Mouse (Mus musculus): ENCODE measurements around the gene Rnf145. TPM values are rescaled to one million over a fixed set of nuclear protein-coding genes. Genes with fewer than 3 reads are reported as not detected.

Gene Rnf145
- polyA plus RNA-seq, 1 experiment from 2014 or later, result 104 TPM

- WGBS, result 33% methylated on average over 11 of the region's 11 CpGs
- Histone ChIP-seq H3K4me1 (ENCODE audit: control insufficient read depth, insufficient read depth, low read length) (no peaks in the 10 kb centered on the region), H3K36me3 (replicated peaks; ENCODE audit: control insufficient read depth, insufficient read depth, low read depth, low read length) (no peaks in the 10 kb centered on the region), H3K27me3 (ENCODE audit: control insufficient read depth, insufficient read depth, low read length) (no peaks in the 10 kb centered on the region), H3K4me2 (ENCODE audit: low read depth, low read length) (no peak overlapping the region), H3K9ac (replicated peaks; ENCODE audit: low read length) (no peak overlapping the region), H3K27ac (replicated peaks; ENCODE audit: low read depth, low read length) (no peak overlapping the region), H3K4me3 (ENCODE audit: low read depth, low read length) (no peak overlapping the region), H3K9me3 (replicated peaks; ENCODE audit: control insufficient read depth, low read length) (no peaks in the 10 kb centered on the region)
- DNase-seq (ENCODE audit: low spot score), result peak; percentile 48
- no peak for ATAC-seq (replicated peaks; ENCODE audit: insufficient number of reproducible peaks, low FRiP score, low TSS enrichment, low read depth)
Observed at GRCm38 (mm10) chr11:44581277-44581683, 62.5 kb downstream of the Rnf145 start.

- no peak overlapping the region for H3K4me2 ChIP-seq (ENCODE audit: low read depth, low read length)
- WGBS, result 15% methylated on average over 3 of the region's 3 CpGs
- H3K27me3 ChIP-seq (ENCODE audit: control insufficient read depth, insufficient read depth, low read length), result no peaks in the 10 kb centered on the region
Observed at GRCm38 (mm10) chr11:44586047-44586696, 67.4 kb downstream of the Rnf145 start.

DNA sequence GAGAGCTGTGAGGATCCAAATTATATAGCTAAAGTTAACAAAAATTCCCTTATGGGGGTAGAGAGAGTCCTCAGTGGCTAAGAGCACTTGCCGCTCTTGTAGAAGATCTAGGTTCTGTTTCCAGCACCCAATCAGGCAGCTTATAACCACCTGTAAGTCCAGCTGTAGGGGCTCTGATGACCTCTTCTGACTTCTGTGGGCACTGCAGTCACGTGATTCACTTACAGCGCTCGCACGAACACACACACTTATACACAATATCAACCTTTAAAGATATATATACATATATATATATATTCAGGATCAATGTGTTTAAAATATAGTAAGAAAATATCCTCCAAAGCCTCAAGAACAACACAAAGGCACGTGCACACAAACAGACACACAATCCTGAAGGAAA is 74.3 kb downstream of the Rnf145 start:
- Histone ChIP-seq H3K27me3 (ENCODE audit: control insufficient read depth, insufficient read depth, low read length) (no peaks in the 10 kb centered on the region), H3K4me1 (ENCODE audit: control insufficient read depth, insufficient read depth, low read length) (no peaks in the 10 kb centered on the region), H3K36me3 (replicated peaks; ENCODE audit: control insufficient read depth, insufficient read depth, low read depth, low read length) (no peaks in the 10 kb centered on the region), H3K27ac (replicated peaks; ENCODE audit: low read depth, low read length) (no peak overlapping the region), H3K9ac (replicated peaks; ENCODE audit: low read length) (no peak overlapping the region), H3K4me2 (ENCODE audit: low read depth, low read length) (no peak overlapping the region), H3K4me3 (ENCODE audit: low read depth, low read length) (no peak overlapping the region), H3K9me3 (replicated peaks; ENCODE audit: control insufficient read depth, low read length) (no peaks in the 10 kb centered on the region)
- DNase-seq (ENCODE audit: low spot score) (no peak), ATAC-seq (replicated peaks; ENCODE audit: insufficient number of reproducible peaks, low FRiP score, low TSS enrichment, low read depth) (no peak)
- WGBS, result 88% methylated on average over 6 of the region's 6 CpGs

More at GRCm38 (mm10) chr11:44586047-44586696, 67.4 kb downstream of the Rnf145 start:
- no peak overlapping the region for H3K4me3 ChIP-seq (ENCODE audit: low read depth, low read length)
- no peaks in the 10 kb centered on the region for H3K9me3 ChIP-seq (replicated peaks; ENCODE audit: control insufficient read depth, low read length)
- peak; percentile 94 for DNase-seq (ENCODE audit: low spot score)
- H3K27ac ChIP-seq (replicated peaks; ENCODE audit: low read depth, low read length), result no peak overlapping the region
- H3K4me1 ChIP-seq (ENCODE audit: control insufficient read depth, insufficient read depth, low read length), result no peaks in the 10 kb centered on the region
- H3K36me3 ChIP-seq (replicated peaks; ENCODE audit: control insufficient read depth, insufficient read depth, low read depth, low read length), result no peaks in the 10 kb centered on the region
- no peak for ATAC-seq (replicated peaks; ENCODE audit: insufficient number of reproducible peaks, low FRiP score, low TSS enrichment, low read depth)
- no peak overlapping the region for H3K9ac ChIP-seq (replicated peaks; ENCODE audit: low read length)

- H3K9me3 ChIP-seq (replicated peaks; ENCODE audit: control insufficient read depth, low read length), result no peaks in the 10 kb centered on the region
- H3K4me1 ChIP-seq (ENCODE audit: control insufficient read depth, insufficient read depth, low read length), result no peaks in the 10 kb centered on the region
- no peak overlapping the region for H3K4me3 ChIP-seq (ENCODE audit: low read depth, low read length)
- H3K36me3 ChIP-seq (replicated peaks; ENCODE audit: control insufficient read depth, insufficient read depth, low read depth, low read length), result no peaks in the 10 kb centered on the region
- no peaks in the 10 kb centered on the region for H3K27me3 ChIP-seq (ENCODE audit: control insufficient read depth, insufficient read depth, low read length)
- no peak overlapping the region for H3K4me2 ChIP-seq (ENCODE audit: low read depth, low read length)
- no peak for DNase-seq (ENCODE audit: low spot score)
- 86% methylated on average over 3 of the region's 3 CpGs for WGBS
- no peak overlapping the region for H3K27ac ChIP-seq (replicated peaks; ENCODE audit: low read depth, low read length)
- ATAC-seq (replicated peaks; ENCODE audit: insufficient number of reproducible peaks, low FRiP score, low TSS enrichment, low read depth), result no peak
- no peak overlapping the region for H3K9ac ChIP-seq (replicated peaks; ENCODE audit: low read length)
Observed at GRCm38 (mm10) chr11:44594768-44595167, 76.0 kb downstream of the Rnf145 start.

- Histone ChIP-seq H3K9ac (replicated peaks; ENCODE audit: low read length) (no peak overlapping the region), H3K9me3 (replicated peaks; ENCODE audit: control insufficient read depth, low read length) (no peaks in the 10 kb centered on the region), H3K4me3 (ENCODE audit: low read depth, low read length) (no peak overlapping the region), H3K4me2 (ENCODE audit: low read depth, low read length) (no peak overlapping the region), H3K27me3 (ENCODE audit: control insufficient read depth, insufficient read depth, low read length) (peaks cover 5% of the 10 kb centered on the region), H3K36me3 (replicated peaks; ENCODE audit: control insufficient read depth, insufficient read depth, low read depth, low read length) (no peaks in the 10 kb centered on the region), H3K27ac (replicated peaks; ENCODE audit: low read depth, low read length) (no peak overlapping the region), H3K4me1 (ENCODE audit: control insufficient read depth, insufficient read depth, low read length) (no peaks in the 10 kb centered on the region; the same call in 1 of the 2 replicates)
- DNase-seq (ENCODE audit: low spot score) (no peak), ATAC-seq (replicated peaks; ENCODE audit: insufficient number of reproducible peaks, low FRiP score, low TSS enrichment, low read depth) (no peak)
- 81% methylated on average over 8 of the region's 8 CpGs for WGBS
Observed at GRCm38 (mm10) chr11:44606881-44607280, 88.1 kb downstream of the Rnf145 start.

GRCm38 (mm10) chr11:44608646-44609045 is 89.9 kb downstream of the Rnf145 start:
- Histone ChIP-seq H3K4me2 (ENCODE audit: low read depth, low read length) (no peak overlapping the region), H3K27me3 (ENCODE audit: control insufficient read depth, insufficient read depth, low read length) (peaks cover 18% of the 10 kb centered on the region), H3K27ac (replicated peaks; ENCODE audit: low read depth, low read length) (no peak overlapping the region), H3K36me3 (replicated peaks; ENCODE audit: control insufficient read depth, insufficient read depth, low read depth, low read length) (no peaks in the 10 kb centered on the region), H3K9me3 (replicated peaks; ENCODE audit: control insufficient read depth, low read length) (no peaks in the 10 kb centered on the region), H3K4me3 (ENCODE audit: low read depth, low read length) (no peak overlapping the region), H3K4me1 (ENCODE audit: control insufficient read depth, insufficient read depth, low read length) (peaks cover 4% of the 10 kb centered on the region), H3K9ac (replicated peaks; ENCODE audit: low read length) (no peak overlapping the region)
- DNase-seq (ENCODE audit: low spot score), result no peak
- ATAC-seq (replicated peaks; ENCODE audit: insufficient number of reproducible peaks, low FRiP score, low TSS enrichment, low read depth), result no peak
- WGBS, result 81% methylated on average over 11 of the region's 11 CpGs

- no peaks in the 10 kb centered on the region for H3K9me3 ChIP-seq (replicated peaks; ENCODE audit: control insufficient read depth, low read length)
- H3K4me3 ChIP-seq (ENCODE audit: low read depth, low read length), result peak overlapping the region; percentile 30
- under 1% methylated on average over 45 of the region's 45 CpGs for WGBS
- no peak overlapping the region for H3K27ac ChIP-seq (replicated peaks; ENCODE audit: low read depth, low read length)
- DNase-seq (ENCODE audit: low spot score) (peak; percentile 95), ATAC-seq (replicated peaks; ENCODE audit: insufficient number of reproducible peaks, low FRiP score, low TSS enrichment, low read depth) (peak; percentile 68)
- peak overlapping the region; percentile 34 for H3K9ac ChIP-seq (replicated peaks; ENCODE audit: low read length)
- peaks cover 21% of the 10 kb centered on the region for H3K27me3 ChIP-seq (ENCODE audit: control insufficient read depth, insufficient read depth, low read length)
- no peaks in the 10 kb centered on the region for H3K36me3 ChIP-seq (replicated peaks; ENCODE audit: control insufficient read depth, insufficient read depth, low read depth, low read length)
- H3K4me2 ChIP-seq (ENCODE audit: low read depth, low read length), result peak overlapping the region; percentile 85
- H3K4me1 ChIP-seq (ENCODE audit: control insufficient read depth, insufficient read depth, low read length), result peaks cover 4% of the 10 kb centered on the region
Observed at GRCm38 (mm10) chr11:44610971-44611781, 92.4 kb downstream of the Rnf145 start.

GRCm38 (mm10) chr11:44612156-44612555 is 93.4 kb downstream of the Rnf145 start:
- peaks cover 4% of the 10 kb centered on the region for H3K4me1 ChIP-seq (ENCODE audit: control insufficient read depth, insufficient read depth, low read length)
- no peak overlapping the region for H3K9ac ChIP-seq (replicated peaks; ENCODE audit: low read length)
- no peak overlapping the region for H3K4me3 ChIP-seq (ENCODE audit: low read depth, low read length)
- H3K27ac ChIP-seq (replicated peaks; ENCODE audit: low read depth, low read length), result no peak overlapping the region
- ATAC-seq (replicated peaks; ENCODE audit: insufficient number of reproducible peaks, low FRiP score, low TSS enrichment, low read depth) (no peak), DNase-seq (ENCODE audit: low spot score) (peak; percentile 19)
- no peaks in the 10 kb centered on the region for H3K36me3 ChIP-seq (replicated peaks; ENCODE audit: control insufficient read depth, insufficient read depth, low read depth, low read length)
- 7% methylated on average over 10 of the region's 10 CpGs for WGBS
- H3K27me3 ChIP-seq (ENCODE audit: control insufficient read depth, insufficient read depth, low read length), result peaks cover 21% of the 10 kb centered on the region
- no peaks in the 10 kb centered on the region for H3K9me3 ChIP-seq (replicated peaks; ENCODE audit: control insufficient read depth, low read length)
- no peak overlapping the region for H3K4me2 ChIP-seq (ENCODE audit: low read depth, low read length)

All from embryonic facial prominence, embryonic 11.5 days (tissue).